Mouse (Mus musculus): ENCODE measurements at regions not wholly inside any gene's neighbourhood (a gene's known extent, or its start where the extent isn't known, plus 50 kb on each side); places are given as distances from the start of the nearest gene placed in this dataset.

GRCm38 (mm10) chr13:90584766-90585165, 320.4 kb downstream of the Atp6ap1l start:
- CTCF ChIA-PET = no interaction called here

GRCm38 (mm10) chr13:90575371-90575770, 329.8 kb downstream of the Atp6ap1l start:
- CTCF ChIA-PET = no interaction called here

GRCm38 (mm10) chr13:90572580-90572979, 332.6 kb downstream of the Atp6ap1l start:
- CTCF ChIA-PET = no interaction called here

GRCm38 (mm10) chr13:90563183-90563840, 341.8 kb downstream of the Atp6ap1l start:
- CTCF ChIA-PET = no interaction called here

GRCm38 (mm10) chr13:90560095-90560494, 345.1 kb downstream of the Atp6ap1l start:
- CTCF ChIA-PET = no interaction called here

GRCm38 (mm10) chr13:90559481-90559880, 345.7 kb downstream of the Atp6ap1l start:
- CTCF ChIA-PET = no interaction called here

GRCm38 (mm10) chr13:90551166-90551565, 354.0 kb downstream of the Atp6ap1l start:
- CTCF ChIA-PET = no interaction called here

- CTCF ChIA-PET = no interaction called here
Measured at GRCm38 (mm10) chr13:90546288-90547035, 358.7 kb downstream of the Atp6ap1l start.

GRCm38 (mm10) chr13:90545816-90546215, 359.3 kb downstream of the Atp6ap1l start:
- CTCF ChIA-PET = no interaction called here

- CTCF ChIA-PET = no interaction called here
Measured at GRCm38 (mm10) chr13:90537525-90537924, 367.6 kb downstream of the Atp6ap1l start.

GRCm38 (mm10) chr13:90526998-90527397, 378.2 kb downstream of the Atp6ap1l start:
- CTCF ChIA-PET = no interaction called here

- CTCF ChIA-PET = no interaction called here
Measured at GRCm38 (mm10) chr13:90525801-90526200, 379.4 kb downstream of the Atp6ap1l start.

GRCm38 (mm10) chr13:90521758-90522245, 383.4 kb downstream of the Atp6ap1l start:
- CTCF ChIA-PET = no interaction called here

- CTCF ChIA-PET = no interaction called here
Measured at GRCm38 (mm10) chr13:90520992-90521757, 384.0 kb downstream of the Atp6ap1l start.

GRCm38 (mm10) chr13:90515773-90516503, 389.2 kb downstream of the Atp6ap1l start:
- CTCF ChIA-PET = no interaction called here

GRCm38 (mm10) chr13:90513867-90514266, 391.3 kb downstream of the Atp6ap1l start:
- CTCF ChIA-PET = no interaction called here

GRCm38 (mm10) chr13:90512786-90513401, 392.3 kb downstream of the Atp6ap1l start:
- CTCF ChIA-PET = no interaction called here

GRCm38 (mm10) chr13:90510479-90510878, 394.7 kb downstream of the Atp6ap1l start:
- CTCF ChIA-PET = no interaction called here

- CTCF ChIA-PET = no interaction called here
Measured at GRCm38 (mm10) chr13:90503188-90503587, 402.0 kb downstream of the Atp6ap1l start.

- CTCF ChIA-PET = no interaction called here
Measured at GRCm38 (mm10) chr13:90502141-90502540, 403.0 kb downstream of the Atp6ap1l start.

GRCm38 (mm10) chr13:90498978-90499377, 406.2 kb downstream of the Atp6ap1l start:
- CTCF ChIA-PET = interaction anchor here (0.7 kb wide), 1 partner anchor 375 kb away, joined by 3 read pairs; no protein-coding TSS in a partner anchor
